Mouse (Mus musculus) neural tube, embryonic 14.5 days (tissue): ENCODE results near the gene 3110082I17Rik. TPM values are rescaled to one million over a fixed set of nuclear protein-coding genes. Genes with fewer than 3 reads are reported as not detected.

Experiments used
- ATAC-seq: fragments of 200-750 bp; cut with Nextera tagmentation; 2 replicates; pipeline ENCODE4 v1.8.0; 2017; ENCODE audit warnings: low read depth, mild to moderate bottlenecking, moderate TSS enrichment, moderate library complexity
- H3K27ac ChIP-seq: fragments of 300-500 bp; sonication (generic); 2 replicates; pipeline ENCODE4 v1.5.1; 2014; ENCODE audit warnings: low read depth, mild to moderate bottlenecking, control low read depth, low read length, moderate library complexity, mixed read lengths
- H3K27me3 ChIP-seq: fragments of 300-500 bp; sonication (generic); 2 replicates; pipeline ENCODE4 v1.6.1; 2014; ENCODE audit warnings: low read length; ENCODE audit not compliant: control insufficient read depth, insufficient read depth
- H3K36me3 ChIP-seq: fragments of 300-500 bp; sonication (generic); 2 replicates; pipeline ENCODE4 v1.6.1; 2014; ENCODE audit warnings: low read length, mixed read lengths; ENCODE audit not compliant: control insufficient read depth, insufficient read depth
- H3K4me1 ChIP-seq: fragments of 300-500 bp; sonication (generic); 2 replicates; pipeline ENCODE4 v1.6.1; 2014; ENCODE audit warnings: low read length; ENCODE audit not compliant: control insufficient read depth, insufficient read depth
- H3K4me2 ChIP-seq: fragments of 300-500 bp; sonication (generic); 2 replicates; pipeline ENCODE4 v1.6.1; 2014; ENCODE audit warnings: mild to moderate bottlenecking, low read depth, low read length, control low read depth
- H3K4me3 ChIP-seq: fragments of 300-500 bp; sonication (generic); 2 replicates; pipeline ENCODE4 v1.5.1; 2014; ENCODE audit warnings: low read depth, low read length, control low read depth, mixed read lengths
- H3K9ac ChIP-seq: fragments of 300-500 bp; sonication (generic); replicated peaks from 2 replicates; pipeline ENCODE4 v1.6.1; 2014; ENCODE audit warnings: low read depth, mild to moderate bottlenecking, control low read depth, low read length, mixed read lengths
- H3K9me3 ChIP-seq: fragments of 300-500 bp; sonication (generic); 2 replicates; pipeline ENCODE4 v1.6.1; 2016; ENCODE audit warnings: low read length; ENCODE audit not compliant: control insufficient read depth
- whole genome bisulfite sequencing: fragments of 180-500 bp; shearing (Covaris S2); extraction: QIAGEN DNeasy Blood & Tissue Kit; methylation state at CpG from one replicate; pipeline ENCODE4 v1.1.7; 2014; 5-methylcytosine and 5-hydroxymethylcytosine counted together
- polyA plus RNA-seq: library from polyadenylated mRNA; unstranded; fragments of >200 nt; fragmentation: Nextera tagmentation; extraction: Ambion mirVana; gene quantifications from 2 replicates; pipeline ENCODE4 v1.2.1, GENCODE M21; 2014

The 3110082I17Rik gene
- polyA plus RNA-seq, result 11.7 and 12.1 TPM in 2 replicates

- ATAC-seq, result peak; percentile 99
- Histone ChIP-seq H3K4me1 (peaks cover 10% of the 10 kb centered on the region; the same call in 1 of the 2 replicates), H3K36me3 (no peaks in the 10 kb centered on the region), H3K27me3 (no peaks in the 10 kb centered on the region), H3K27ac (no peak within 1 kb of the TSS), H3K4me2 (peak within 1 kb of the TSS; percentile 83), H3K4me3 (peak within 1 kb of the TSS; percentile 52), H3K9me3 (no peaks in the 10 kb centered on the region), H3K9ac (peak within 1 kb of the TSS; percentile 52)
- 4% methylated on average over 41 of the region's 42 CpGs for WGBS
These were observed at the start of gene 3110082I17Rik for GRCm38 (mm10) chr5:139460384-139461067. 3110082I17Rik (minus strand) TSS chr5:139460527.

- no peak overlapping the region for H3K4me2 ChIP-seq
- no peaks in the 10 kb centered on the region; the same call in 1 of the 2 replicates for H3K27me3 ChIP-seq
- no peak overlapping the region for H3K9ac ChIP-seq
- 16% methylated on average over 5 of the region's 5 CpGs for WGBS
- no peaks in the 10 kb centered on the region for H3K4me1 ChIP-seq
- H3K4me3 ChIP-seq, result no peak overlapping the region
- no peaks in the 10 kb centered on the region for H3K9me3 ChIP-seq
- H3K27ac ChIP-seq, result no peak overlapping the region
- no peaks in the 10 kb centered on the region for H3K36me3 ChIP-seq
- ATAC-seq, result no peak
These were observed 45.9 kb upstream of the 3110082I17Rik start for GRCm38 (mm10) chr5:139506207-139506606.

- Histone ChIP-seq H3K9me3 (no peaks in the 10 kb centered on the region), H3K4me1 (no peaks in the 10 kb centered on the region), H3K9ac (no peak overlapping the region), H3K27me3 (no peaks in the 10 kb centered on the region; the same call in 1 of the 2 replicates), H3K36me3 (no peaks in the 10 kb centered on the region), H3K4me3 (no peak overlapping the region), H3K27ac (no peak overlapping the region), H3K4me2 (no peak overlapping the region)
- peak; percentile 73; the same call in 1 of the 2 replicates for ATAC-seq
- 9% methylated on average over 9 of the region's 14 CpGs for WGBS
These were observed 44.8 kb upstream of the 3110082I17Rik start for GRCm38 (mm10) chr5:139505073-139505606.

GRCm38 (mm10) chr5:139502281-139502680, 42.0 kb upstream of the 3110082I17Rik start:
- ATAC-seq, result no peak
- 88% methylated on average over 14 of the region's 14 CpGs for WGBS

GRCm38 (mm10) chr5:139498791-139499190, 38.5 kb upstream of the 3110082I17Rik start:
- ATAC-seq, result no peak
- no peaks in the 10 kb centered on the region for H3K36me3 ChIP-seq
- H3K9me3 ChIP-seq, result no peaks in the 10 kb centered on the region
- H3K4me2 ChIP-seq, result no peak overlapping the region
- WGBS, result 49% methylated on average over 5 of the region's 5 CpGs
- H3K9ac ChIP-seq, result no peak overlapping the region
- no peak overlapping the region for H3K27ac ChIP-seq
- H3K4me3 ChIP-seq, result no peak overlapping the region
- no peaks in the 10 kb centered on the region for H3K27me3 ChIP-seq
- H3K4me1 ChIP-seq, result 0 out of 2 replicates have a peak, but pooled peaks cover 4% of the 10 kb centered on the region

More at GRCm38 (mm10) chr5:139502281-139502680, 42.0 kb upstream of the 3110082I17Rik start:
- no peak overlapping the region for H3K4me3 ChIP-seq
- H3K36me3 ChIP-seq, result no peaks in the 10 kb centered on the region
- no peak overlapping the region for H3K9ac ChIP-seq
- no peaks in the 10 kb centered on the region for H3K9me3 ChIP-seq
- H3K4me1 ChIP-seq, result no peaks in the 10 kb centered on the region
- H3K27me3 ChIP-seq, result no peaks in the 10 kb centered on the region; the same call in 1 of the 2 replicates
- H3K27ac ChIP-seq, result no peak overlapping the region
- no peak overlapping the region for H3K4me2 ChIP-seq

GRCm38 (mm10) chr5:139496939-139497338, 36.6 kb upstream of the 3110082I17Rik start:
- no peaks in the 10 kb centered on the region for H3K27me3 ChIP-seq
- H3K9ac ChIP-seq, result no peak overlapping the region
- H3K36me3 ChIP-seq, result no peaks in the 10 kb centered on the region
- H3K4me3 ChIP-seq, result no peak overlapping the region
- no peak overlapping the region for H3K27ac ChIP-seq
- no peak for ATAC-seq
- WGBS, result 51% methylated on average over 5 of the region's 5 CpGs
- 0 out of 2 replicates have a peak, but pooled peaks cover 4% of the 10 kb centered on the region for H3K4me1 ChIP-seq
- no peak overlapping the region for H3K4me2 ChIP-seq
- no peaks in the 10 kb centered on the region for H3K9me3 ChIP-seq

- ATAC-seq, result no peak
- H3K4me3 ChIP-seq, result no peak overlapping the region
- WGBS, result 36% methylated on average over 22 of the region's 22 CpGs
- no peaks in the 10 kb centered on the region for H3K9me3 ChIP-seq
- H3K27ac ChIP-seq, result no peak overlapping the region
- 0 out of 2 replicates have a peak, but pooled peaks cover 4% of the 10 kb centered on the region for H3K4me1 ChIP-seq
- no peak overlapping the region for H3K4me2 ChIP-seq
- no peak overlapping the region for H3K9ac ChIP-seq
- H3K36me3 ChIP-seq, result no peaks in the 10 kb centered on the region
- H3K27me3 ChIP-seq, result no peaks in the 10 kb centered on the region
These were observed 34.8 kb upstream of the 3110082I17Rik start for GRCm38 (mm10) chr5:139495019-139495669.

GRCm38 (mm10) chr5:139493690-139494089, 33.4 kb upstream of the 3110082I17Rik start:
- Histone ChIP-seq H3K4me3 (no peak overlapping the region), H3K36me3 (no peaks in the 10 kb centered on the region), H3K9ac (no peak overlapping the region), H3K4me1 (0 out of 2 replicates have a peak, but pooled peaks cover 4% of the 10 kb centered on the region), H3K27ac (no peak overlapping the region), H3K27me3 (no peaks in the 10 kb centered on the region), H3K9me3 (no peaks in the 10 kb centered on the region), H3K4me2 (no peak overlapping the region)
- 20% methylated on average over 5 of the region's 5 CpGs for WGBS
- ATAC-seq, result no peak

- H3K36me3 ChIP-seq, result no peaks in the 10 kb centered on the region
- H3K27ac ChIP-seq, result peak overlapping the region; percentile 5; the same call in 1 of the 2 replicates
- no peak overlapping the region for H3K4me3 ChIP-seq
- ATAC-seq, result no peak
- 32% methylated on average over 8 of the region's 8 CpGs for WGBS
- no peak overlapping the region for H3K9ac ChIP-seq
- H3K27me3 ChIP-seq, result no peaks in the 10 kb centered on the region
- H3K4me2 ChIP-seq, result no peak overlapping the region
- H3K4me1 ChIP-seq, result 0 out of 2 replicates have a peak, but pooled peaks cover 4% of the 10 kb centered on the region
- H3K9me3 ChIP-seq, result no peaks in the 10 kb centered on the region
These were observed 31.0 kb upstream of the 3110082I17Rik start for GRCm38 (mm10) chr5:139491348-139491747.
